Mouse (Mus musculus): ENCODE results near the gene Zfp213.

- no peak for TF ChIP-seq CTCF (IDR thresholded peaks at IDR 0.05)
- TF ChIP-seq POLR2A (IDR thresholded peaks at IDR 0.05; ENCODE audit: insufficient read depth, low read depth, low read length): no peak
Measured at GRCm38 (mm10) chr17:23592926-23593300, 28.9 kb upstream of the Zfp213 start.
